Mouse (Mus musculus): ENCODE data around the gene Tubd1. TPM values are rescaled to one million over a fixed set of nuclear protein-coding genes. Genes with fewer than 3 reads are reported as not detected.

The Tubd1 gene
- polyA plus RNA-seq, 1 experiment from 2014 or later, result 11.0 TPM

GRCm38 (mm10) chr11:86598572-86598971 is 53.8 kb downstream of the Tubd1 start:
- DNase-seq (ENCODE audit: low spot score), result no peak
- 94% methylated on average over 1 of the region's 1 CpGs for WGBS
- H3K4me3 ChIP-seq (ENCODE audit: low read depth, low read length), result no peak overlapping the region
- H3K4me2 ChIP-seq (ENCODE audit: low read length), result no peak overlapping the region
- ATAC-seq, result no peak
- no peak overlapping the region for H3K27ac ChIP-seq (ENCODE audit: low read depth, low read length)
- H3K9me3 ChIP-seq (replicated peaks; ENCODE audit: control insufficient read depth, low read length), result no peaks in the 10 kb centered on the region
- H3K36me3 ChIP-seq (ENCODE audit: control insufficient read depth, insufficient read depth, low read length), result no peaks in the 10 kb centered on the region
- no peak overlapping the region for H3K9ac ChIP-seq (ENCODE audit: low read length)
- no peaks in the 10 kb centered on the region for H3K4me1 ChIP-seq (ENCODE audit: control insufficient read depth, insufficient read depth, low read length)
- no peaks in the 10 kb centered on the region for H3K27me3 ChIP-seq (replicated peaks; ENCODE audit: control insufficient read depth, insufficient read depth, low read length)

- Histone ChIP-seq H3K9ac (ENCODE audit: low read length) (no peak overlapping the region), H3K27me3 (replicated peaks; ENCODE audit: control insufficient read depth, insufficient read depth, low read length) (no peaks in the 10 kb centered on the region), H3K27ac (ENCODE audit: low read depth, low read length) (no peak overlapping the region), H3K36me3 (ENCODE audit: control insufficient read depth, insufficient read depth, low read length) (no peaks in the 10 kb centered on the region), H3K4me1 (ENCODE audit: control insufficient read depth, insufficient read depth, low read length) (no peaks in the 10 kb centered on the region), H3K4me3 (ENCODE audit: low read depth, low read length) (no peak overlapping the region), H3K9me3 (replicated peaks; ENCODE audit: control insufficient read depth, low read length) (no peaks in the 10 kb centered on the region), H3K4me2 (ENCODE audit: low read length) (no peak overlapping the region)
- WGBS, result 87% methylated on average over 4 of the region's 4 CpGs
- DNase-seq (ENCODE audit: low spot score), result no peak
- no peak for ATAC-seq
These were observed 54.8 kb downstream of the Tubd1 start for GRCm38 (mm10) chr11:86599378-86600208.

GRCm38 (mm10) chr11:86600209-86600557 is 55.4 kb downstream of the Tubd1 start:
- Histone ChIP-seq H3K9me3 (replicated peaks; ENCODE audit: control insufficient read depth, low read length) (no peaks in the 10 kb centered on the region), H3K27me3 (replicated peaks; ENCODE audit: control insufficient read depth, insufficient read depth, low read length) (no peaks in the 10 kb centered on the region), H3K4me3 (ENCODE audit: low read depth, low read length) (no peak overlapping the region), H3K9ac (ENCODE audit: low read length) (no peak overlapping the region), H3K4me2 (ENCODE audit: low read length) (no peak overlapping the region), H3K36me3 (ENCODE audit: control insufficient read depth, insufficient read depth, low read length) (no peaks in the 10 kb centered on the region), H3K4me1 (ENCODE audit: control insufficient read depth, insufficient read depth, low read length) (no peaks in the 10 kb centered on the region), H3K27ac (ENCODE audit: low read depth, low read length) (no peak overlapping the region)
- ATAC-seq (no peak), DNase-seq (ENCODE audit: low spot score) (no peak)
- 96% methylated on average over 7 of the region's 7 CpGs for WGBS

GRCm38 (mm10) chr11:86602116-86602515 is 57.3 kb downstream of the Tubd1 start:
- Histone ChIP-seq H3K4me3 (ENCODE audit: low read depth, low read length) (no peak overlapping the region), H3K9me3 (replicated peaks; ENCODE audit: control insufficient read depth, low read length) (no peaks in the 10 kb centered on the region), H3K36me3 (ENCODE audit: control insufficient read depth, insufficient read depth, low read length) (peaks cover 8% of the 10 kb centered on the region; the same call in 1 of the 2 replicates), H3K27ac (ENCODE audit: low read depth, low read length) (no peak overlapping the region), H3K27me3 (replicated peaks; ENCODE audit: control insufficient read depth, insufficient read depth, low read length) (no peaks in the 10 kb centered on the region), H3K4me1 (ENCODE audit: control insufficient read depth, insufficient read depth, low read length) (no peaks in the 10 kb centered on the region), H3K9ac (ENCODE audit: low read length) (no peak overlapping the region), H3K4me2 (ENCODE audit: low read length) (no peak overlapping the region)
- no peak for ATAC-seq
- DNase-seq (ENCODE audit: low spot score), result no peak
- 74% methylated on average over 3 of the region's 3 CpGs for WGBS

- Histone ChIP-seq H3K4me3 (ENCODE audit: low read depth, low read length) (no peak overlapping the region), H3K4me2 (ENCODE audit: low read length) (no peak overlapping the region), H3K27me3 (replicated peaks; ENCODE audit: control insufficient read depth, insufficient read depth, low read length) (no peaks in the 10 kb centered on the region), H3K36me3 (ENCODE audit: control insufficient read depth, insufficient read depth, low read length) (peaks cover 11% of the 10 kb centered on the region; the same call in 1 of the 2 replicates), H3K9ac (ENCODE audit: low read length) (no peak overlapping the region), H3K9me3 (replicated peaks; ENCODE audit: control insufficient read depth, low read length) (no peaks in the 10 kb centered on the region), H3K4me1 (ENCODE audit: control insufficient read depth, insufficient read depth, low read length) (no peaks in the 10 kb centered on the region), H3K27ac (ENCODE audit: low read depth, low read length) (no peak overlapping the region)
- no peak for DNase-seq (ENCODE audit: low spot score)
- no peak for ATAC-seq
- WGBS, result 100% methylated on average over 1 of the region's 1 CpGs
These were observed 58.9 kb downstream of the Tubd1 start for GRCm38 (mm10) chr11:86603719-86604118.

GRCm38 (mm10) chr11:86604289-86604688 is 59.5 kb downstream of the Tubd1 start:
- no peaks in the 10 kb centered on the region for H3K27me3 ChIP-seq (replicated peaks; ENCODE audit: control insufficient read depth, insufficient read depth, low read length)
- DNase-seq (ENCODE audit: low spot score), result no peak
- no peak overlapping the region for H3K4me3 ChIP-seq (ENCODE audit: low read depth, low read length)
- WGBS, result 95% methylated on average over 3 of the region's 3 CpGs
- no peak overlapping the region for H3K27ac ChIP-seq (ENCODE audit: low read depth, low read length)
- ATAC-seq, result no peak
- H3K4me1 ChIP-seq (ENCODE audit: control insufficient read depth, insufficient read depth, low read length), result no peaks in the 10 kb centered on the region
- H3K36me3 ChIP-seq (ENCODE audit: control insufficient read depth, insufficient read depth, low read length), result peaks cover 11% of the 10 kb centered on the region; the same call in 1 of the 2 replicates
- H3K9me3 ChIP-seq (replicated peaks; ENCODE audit: control insufficient read depth, low read length), result no peaks in the 10 kb centered on the region
- no peak overlapping the region for H3K9ac ChIP-seq (ENCODE audit: low read length)
- H3K4me2 ChIP-seq (ENCODE audit: low read length), result no peak overlapping the region

- Histone ChIP-seq H3K9me3 (replicated peaks; ENCODE audit: control insufficient read depth, low read length) (no peaks in the 10 kb centered on the region), H3K36me3 (ENCODE audit: control insufficient read depth, insufficient read depth, low read length) (peaks cover 11% of the 10 kb centered on the region; the same call in 1 of the 2 replicates), H3K4me1 (ENCODE audit: control insufficient read depth, insufficient read depth, low read length) (no peaks in the 10 kb centered on the region), H3K27ac (ENCODE audit: low read depth, low read length) (no peak overlapping the region), H3K27me3 (replicated peaks; ENCODE audit: control insufficient read depth, insufficient read depth, low read length) (no peaks in the 10 kb centered on the region), H3K4me3 (ENCODE audit: low read depth, low read length) (no peak overlapping the region), H3K4me2 (ENCODE audit: low read length) (no peak overlapping the region), H3K9ac (ENCODE audit: low read length) (no peak overlapping the region)
- DNase-seq (ENCODE audit: low spot score) (no peak), ATAC-seq (no peak)
- WGBS, result 94% methylated on average over 5 of the region's 5 CpGs
These were observed 60.1 kb downstream of the Tubd1 start for GRCm38 (mm10) chr11:86604732-86605520.

GRCm38 (mm10) chr11:86606621-86607339 is 62.0 kb downstream of the Tubd1 start:
- Histone ChIP-seq H3K9ac (ENCODE audit: low read length) (no peak overlapping the region), H3K4me1 (ENCODE audit: control insufficient read depth, insufficient read depth, low read length) (no peaks in the 10 kb centered on the region), H3K4me3 (ENCODE audit: low read depth, low read length) (no peak overlapping the region), H3K27ac (ENCODE audit: low read depth, low read length) (no peak overlapping the region), H3K9me3 (replicated peaks; ENCODE audit: control insufficient read depth, low read length) (no peaks in the 10 kb centered on the region), H3K4me2 (ENCODE audit: low read length) (no peak overlapping the region), H3K27me3 (replicated peaks; ENCODE audit: control insufficient read depth, insufficient read depth, low read length) (no peaks in the 10 kb centered on the region), H3K36me3 (ENCODE audit: control insufficient read depth, insufficient read depth, low read length) (peaks cover 11% of the 10 kb centered on the region; the same call in 1 of the 2 replicates)
- 96% methylated on average over 2 of the region's 2 CpGs for WGBS
- ATAC-seq, result no peak
- no peak for DNase-seq (ENCODE audit: low spot score)

Data from forebrain, embryonic 14.5 days (tissue).